Mouse (Mus musculus): ENCODE data around the gene Hfe2. TPM values are rescaled to one million over a fixed set of nuclear protein-coding genes. Genes with fewer than 3 reads are reported as not detected.
A peak's percentile ranks its signal among the peaks of the same experiment; 100 is the strongest.

The Hfe2 gene
- polyA plus RNA-seq, 1 experiment from 2014 or later, result 0.68 TPM

DNA sequence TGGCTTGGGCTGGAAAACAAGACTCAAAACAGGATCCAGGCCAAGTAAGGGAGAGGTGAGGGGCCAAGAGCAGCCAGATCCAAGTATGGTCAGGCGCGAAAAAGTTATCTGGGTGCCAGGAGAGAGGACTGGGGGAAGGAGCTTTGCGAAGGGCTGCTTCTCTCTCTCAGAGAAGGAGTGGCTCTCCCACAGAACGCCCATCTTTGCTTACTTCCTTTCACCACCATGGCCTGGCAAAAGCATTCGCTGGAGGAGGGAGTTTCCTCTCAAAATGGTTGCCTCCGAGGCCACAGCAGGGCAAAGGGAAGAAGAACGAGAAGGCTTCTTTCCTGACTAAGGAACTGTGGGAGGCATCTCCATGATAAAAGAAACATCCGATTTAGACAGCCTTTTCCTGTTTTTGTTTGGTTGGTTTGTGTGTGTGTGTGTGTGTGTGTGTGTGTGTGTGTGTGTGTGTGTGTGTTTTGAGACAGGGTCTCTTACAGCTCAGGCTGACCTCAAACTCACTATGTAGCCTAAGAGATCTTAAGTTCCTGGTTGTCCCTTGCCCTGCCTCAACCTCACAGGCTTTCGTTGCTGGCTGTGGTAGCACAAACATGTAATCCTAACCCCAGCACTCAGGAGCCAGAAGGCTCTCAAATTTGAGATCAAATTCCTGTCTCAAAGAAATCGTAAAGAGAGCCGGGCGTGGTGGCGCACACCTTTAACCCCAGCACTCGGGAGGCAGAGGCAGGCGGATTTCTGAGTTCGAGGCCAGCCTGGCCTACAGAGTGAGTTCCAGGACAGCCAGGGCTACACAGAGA, 47.1 kb downstream of the Hfe2 start:
- Histone ChIP-seq H3K4me1 (peaks cover 64% of the 10 kb centered on the region), H3K27ac (peak overlapping the region; percentile 61), H3K27me3 (replicated peaks) (no peaks in the 10 kb centered on the region; the same call in 1 of the 2 replicates), H3K4me3 (no peak overlapping the region), H3K36me3 (no peaks in the 10 kb centered on the region), H3K9ac (no peak overlapping the region), H3K9me3 (replicated peaks) (no peaks in the 10 kb centered on the region), H3K4me2 (no peak overlapping the region)
- WGBS (ENCODE audit: insufficient replicate concordance), result 47% methylated on average over 16 of the region's 16 CpGs
- no peak for ATAC-seq

DNA sequence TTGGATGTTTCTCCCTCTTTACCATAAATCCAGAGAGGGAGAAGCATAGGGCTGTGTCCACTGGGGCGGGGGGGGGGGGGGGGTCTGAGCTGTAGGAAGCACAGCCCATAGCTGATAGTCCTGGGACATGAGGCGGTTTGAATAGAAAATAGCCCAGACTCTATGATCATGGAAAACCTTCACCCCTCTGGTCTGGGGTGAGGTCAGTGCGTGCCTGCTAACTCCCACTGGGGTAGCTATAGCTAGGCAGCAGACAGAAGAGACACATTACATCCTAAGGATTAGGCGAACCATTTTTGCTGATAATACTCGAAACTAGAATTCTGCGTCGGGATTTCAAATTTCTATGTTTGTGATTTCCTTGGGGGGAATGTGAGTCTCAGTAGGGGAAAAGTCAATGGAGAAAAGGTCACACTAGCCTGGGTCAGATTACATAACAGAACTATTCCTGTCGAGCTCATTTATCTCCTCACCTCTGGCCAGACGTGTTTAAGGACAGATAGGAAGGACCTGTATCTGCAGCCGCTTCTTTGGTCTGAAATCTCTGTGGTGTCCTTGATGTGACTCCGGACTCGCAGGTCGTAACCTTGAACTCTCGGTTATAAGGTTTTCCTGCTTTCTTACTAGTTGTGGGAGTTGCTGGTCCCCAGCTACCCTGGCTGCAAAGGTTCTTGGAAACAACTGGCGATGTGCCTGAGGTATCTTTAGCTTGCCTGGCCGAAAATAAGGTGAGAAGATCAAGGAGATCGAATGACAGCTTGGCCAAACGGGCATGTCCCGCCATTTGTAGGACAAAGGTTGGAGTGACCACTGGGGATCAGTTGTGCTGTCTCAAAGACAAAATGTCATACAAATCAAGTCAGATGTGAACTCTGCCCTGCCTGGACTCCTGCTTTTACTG, 48.9 kb downstream of the Hfe2 start:
- Histone ChIP-seq H3K9ac (no peak overlapping the region), H3K36me3 (no peaks in the 10 kb centered on the region), H3K9me3 (replicated peaks) (no peaks in the 10 kb centered on the region), H3K27me3 (replicated peaks) (no peaks in the 10 kb centered on the region; the same call in 1 of the 2 replicates), H3K4me2 (no peak overlapping the region), H3K4me3 (no peak overlapping the region), H3K27ac (no peak overlapping the region), H3K4me1 (peaks cover 64% of the 10 kb centered on the region)
- ATAC-seq, result no peak
- 59% methylated on average over 19 of the region's 19 CpGs for WGBS (ENCODE audit: insufficient replicate concordance)

DNA sequence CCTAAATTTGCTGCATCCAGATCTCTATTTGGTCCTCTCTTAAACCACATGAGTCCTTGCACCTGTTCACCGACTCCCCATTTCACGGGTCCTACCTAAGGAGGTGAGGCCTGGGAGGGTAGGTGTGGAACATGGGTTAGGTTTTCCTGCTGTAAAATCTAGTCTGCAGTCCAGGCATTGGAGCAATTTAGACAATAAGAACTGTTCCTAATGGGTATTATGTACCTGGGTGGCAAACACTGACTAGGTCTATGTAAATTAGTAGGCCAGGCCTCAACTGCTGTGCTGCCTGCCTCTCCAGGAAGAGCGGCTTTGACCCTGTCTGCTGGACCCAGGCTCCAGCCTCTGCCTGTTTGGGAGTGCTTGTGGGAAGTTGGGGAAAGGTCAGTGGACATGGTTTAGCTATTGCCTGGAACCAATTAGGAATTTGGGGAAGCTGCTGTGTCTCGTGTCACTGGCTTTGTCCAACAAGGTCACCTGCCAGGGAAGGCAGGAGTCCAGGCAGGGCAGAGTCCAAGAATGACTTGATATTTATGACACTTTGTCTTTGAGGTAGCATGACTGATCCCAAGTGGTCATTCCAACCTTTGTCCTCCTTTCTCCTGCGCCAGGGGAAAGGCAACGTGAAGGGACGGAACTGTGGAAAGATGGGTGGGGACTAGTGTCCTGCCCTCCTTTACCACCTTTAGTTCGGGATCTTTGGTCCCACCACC, 50.5 kb downstream of the Hfe2 start:
- ATAC-seq, result no peak
- Histone ChIP-seq H3K9ac (no peak overlapping the region), H3K4me3 (no peak overlapping the region), H3K36me3 (no peaks in the 10 kb centered on the region), H3K4me2 (peak overlapping the region; percentile 68), H3K9me3 (replicated peaks) (no peaks in the 10 kb centered on the region), H3K27me3 (replicated peaks) (no peaks in the 10 kb centered on the region), H3K27ac (no peak overlapping the region), H3K4me1 (peaks cover 68% of the 10 kb centered on the region)
- WGBS (ENCODE audit: insufficient replicate concordance), result 86% methylated on average over 8 of the region's 8 CpGs

DNA sequence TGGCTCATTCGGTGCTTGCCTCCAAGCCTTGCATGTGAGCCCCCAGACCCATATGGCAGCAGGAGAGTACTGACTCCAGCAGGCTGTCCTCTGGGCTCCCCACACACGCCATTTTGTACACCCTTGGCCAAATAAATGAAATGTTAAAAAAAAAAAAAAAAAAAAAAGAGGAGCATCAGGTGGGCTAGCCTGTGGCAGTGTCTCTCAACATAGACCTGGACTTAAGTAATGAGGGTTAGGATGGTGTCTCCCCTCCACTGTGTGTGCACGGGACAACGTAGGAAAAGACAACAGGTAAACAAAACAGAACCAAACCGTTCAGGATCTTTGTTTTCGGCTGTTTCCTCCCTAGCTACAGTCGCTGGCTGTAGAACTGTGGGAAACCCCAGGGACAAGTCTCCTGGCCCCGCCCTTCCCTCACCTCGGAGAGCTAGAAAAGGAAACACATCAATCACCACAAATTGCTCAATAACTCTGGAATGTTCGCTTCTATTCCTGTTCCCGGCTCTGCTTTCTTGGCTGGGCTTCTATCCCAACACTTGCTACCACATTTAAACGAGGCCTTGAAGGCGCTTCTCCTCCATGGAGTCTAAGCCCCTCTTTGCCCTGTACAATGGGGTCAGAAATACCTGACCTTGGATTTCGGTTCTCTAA, 51.2 kb downstream of the Hfe2 start:
- Histone ChIP-seq H3K9me3 (replicated peaks) (no peaks in the 10 kb centered on the region), H3K4me3 (peak overlapping the region; percentile 38), H3K9ac (peak overlapping the region; percentile 32), H3K4me1 (peaks cover 68% of the 10 kb centered on the region), H3K36me3 (no peaks in the 10 kb centered on the region), H3K27ac (peak overlapping the region; percentile 30), H3K27me3 (replicated peaks) (no peaks in the 10 kb centered on the region), H3K4me2 (peak overlapping the region; percentile 68)
- ATAC-seq, result no peak
- WGBS (ENCODE audit: insufficient replicate concordance), result 22% methylated on average over 14 of the region's 14 CpGs

DNA sequence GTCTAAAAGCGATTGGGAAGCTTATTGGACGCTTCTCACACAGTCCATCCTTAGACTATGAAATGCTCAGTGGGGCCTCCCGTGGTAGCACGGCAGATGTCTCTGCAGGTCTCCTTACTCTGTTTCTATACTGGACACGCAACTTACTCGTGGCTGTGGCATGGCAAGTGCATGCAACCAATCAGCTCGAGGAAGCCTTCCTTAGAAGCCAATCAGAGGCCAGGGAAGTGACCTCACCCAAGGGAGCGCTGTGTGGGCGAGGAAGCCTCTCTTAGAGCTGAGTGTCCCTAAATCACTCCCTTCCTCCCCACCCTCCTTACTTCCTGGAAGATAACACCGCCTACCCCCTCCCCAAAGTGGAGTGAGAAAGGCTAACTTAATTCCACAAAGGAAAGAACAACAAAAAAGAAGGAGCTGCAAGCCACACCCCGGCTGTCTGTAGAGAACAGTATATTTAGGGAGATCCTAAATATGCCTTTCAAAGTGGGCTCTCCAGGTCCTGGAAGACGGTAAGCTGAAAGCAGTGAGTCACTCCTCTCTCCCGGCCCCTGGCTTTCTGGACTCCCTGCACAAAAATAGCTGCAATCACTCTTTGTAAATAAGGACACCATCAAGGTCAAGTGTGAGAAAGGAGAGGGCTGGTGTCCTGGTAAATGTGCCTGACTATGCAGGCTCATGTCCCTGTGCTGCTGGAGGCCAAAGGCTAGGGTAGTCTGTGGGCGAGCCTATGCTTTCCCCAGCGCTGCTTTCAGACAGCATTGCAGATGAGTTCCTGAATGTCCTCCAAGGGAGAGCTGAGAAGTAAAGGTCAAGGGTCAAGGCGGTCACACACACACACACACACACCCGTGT, 51.9 kb downstream of the Hfe2 start, which contains the start of gene Gm16253:
Gm16253 (plus strand) TSS at position 295 of the 852 bp plus-strand sequence.
- Histone ChIP-seq H3K4me3 (peak within 1 kb of the TSS; percentile 38), H3K27ac (peak within 1 kb of the TSS; percentile 74), H3K4me1 (peaks cover 66% of the 10 kb centered on the region), H3K9me3 (replicated peaks) (no peaks in the 10 kb centered on the region), H3K27me3 (replicated peaks) (no peaks in the 10 kb centered on the region), H3K4me2 (peak within 1 kb of the TSS; percentile 68), H3K9ac (peak within 1 kb of the TSS; percentile 32), H3K36me3 (no peaks in the 10 kb centered on the region)
- WGBS (ENCODE audit: insufficient replicate concordance), result 17% methylated on average over 17 of the region's 17 CpGs
- peak; percentile 88 for ATAC-seq

DNA sequence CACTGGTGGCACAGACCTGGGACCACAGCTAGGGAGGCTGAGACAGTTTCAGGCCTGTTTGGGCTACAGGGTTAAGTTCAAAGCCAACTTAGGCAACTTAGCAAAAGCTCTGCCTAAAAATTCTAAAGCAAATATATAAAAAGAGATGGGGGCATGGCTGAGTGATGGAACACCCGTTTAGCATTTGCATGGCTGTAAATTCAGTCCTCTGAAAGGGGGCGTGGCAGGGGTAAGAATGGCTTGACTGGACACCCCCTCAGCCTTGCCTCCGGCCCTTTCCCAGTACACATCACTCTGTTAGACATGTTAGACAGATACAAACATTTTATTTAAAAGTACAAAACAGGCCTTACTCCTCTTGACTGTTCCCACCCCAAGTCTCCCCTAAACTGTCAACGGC, 52.6 kb downstream of the Hfe2 start:
- Histone ChIP-seq H3K36me3 (no peaks in the 10 kb centered on the region), H3K27me3 (replicated peaks) (no peaks in the 10 kb centered on the region), H3K4me1 (peaks cover 62% of the 10 kb centered on the region), H3K9me3 (replicated peaks) (no peaks in the 10 kb centered on the region), H3K4me3 (no peak overlapping the region), H3K27ac (peak overlapping the region; percentile 74), H3K4me2 (peak overlapping the region; percentile 68; the same call in 1 of the 2 replicates), H3K9ac (no peak overlapping the region)
- WGBS (ENCODE audit: insufficient replicate concordance), result 66% methylated on average over 4 of the region's 4 CpGs
- ATAC-seq, result no peak

Other genes with a start within 250 kb of the Hfe2 start
- 2.4 and 2.7 TPM in 2 replicates for gene Fcgr1, start 231.2 kb upstream of the Hfe2 start, polyA plus RNA-seq (2016; fragmentation: Nextera tagmentation; extraction: Ambion mirVana)
- not detected in 2 replicates for gene BC107364, start 72.9 kb upstream of the Hfe2 start, polyA plus RNA-seq (2016; fragmentation: Nextera tagmentation; extraction: Ambion mirVana)
- 28.6 and 29.9 TPM in 2 replicates for gene Txnip, start 32.8 kb downstream of the Hfe2 start, polyA plus RNA-seq (2016; fragmentation: Nextera tagmentation; extraction: Ambion mirVana)
- gene Gm16253, start 51.8 kb downstream of the Hfe2 start, polyA plus RNA-seq (2016; fragmentation: Nextera tagmentation; extraction: Ambion mirVana), result 0.24 and 0.26 TPM in 2 replicates
- gene Polr3gl, start 69.0 kb downstream of the Hfe2 start, polyA plus RNA-seq (2016; fragmentation: Nextera tagmentation; extraction: Ambion mirVana), result 16.7 and 19.8 TPM in 2 replicates
- gene Ankrd34a, start 71.5 kb downstream of the Hfe2 start, polyA plus RNA-seq (2016; fragmentation: Nextera tagmentation; extraction: Ambion mirVana), result 0.33 and 0.44 TPM in 2 replicates
- gene Lix1l, start 76.0 kb downstream of the Hfe2 start, polyA plus RNA-seq (2016; fragmentation: Nextera tagmentation; extraction: Ambion mirVana), result 0.92 and 1.2 TPM in 2 replicates
- 92.6 and 104 TPM in 2 replicates for gene Rbm8a, start 104.8 kb downstream of the Hfe2 start, polyA plus RNA-seq (2016; fragmentation: Nextera tagmentation; extraction: Ambion mirVana)
- gene Pex11b, start 110.2 kb downstream of the Hfe2 start, polyA plus RNA-seq (2016; fragmentation: Nextera tagmentation; extraction: Ambion mirVana), result 24.9 and 25.6 TPM in 2 replicates
- 0.05 TPM in 2 replicates for gene Gm42957, start 110.3 kb downstream of the Hfe2 start, polyA plus RNA-seq (2016; fragmentation: Nextera tagmentation; extraction: Ambion mirVana)
- gene Itga10, start 120.4 kb downstream of the Hfe2 start, polyA plus RNA-seq (2016; fragmentation: Nextera tagmentation; extraction: Ambion mirVana), result 0.25 and 0.30 TPM in 2 replicates
- gene Ankrd35, start 145.0 kb downstream of the Hfe2 start, polyA plus RNA-seq (2016; fragmentation: Nextera tagmentation; extraction: Ambion mirVana), result 0.26 and 0.31 TPM in 2 replicates
- gene Pias3, start 171.2 kb downstream of the Hfe2 start, polyA plus RNA-seq (2016; fragmentation: Nextera tagmentation; extraction: Ambion mirVana), result 10.1 and 11.0 TPM in 2 replicates
- 1.4 and 1.5 TPM in 2 replicates for gene Nudt17, start 183.4 kb downstream of the Hfe2 start, polyA plus RNA-seq (2016; fragmentation: Nextera tagmentation; extraction: Ambion mirVana)
- 30.1 and 30.9 TPM in 2 replicates for gene Polr3c, start 202.5 kb downstream of the Hfe2 start, polyA plus RNA-seq (2016; fragmentation: Nextera tagmentation; extraction: Ambion mirVana)
- 38.4 and 40.9 TPM in 2 replicates for gene Rnf115, start 202.5 kb downstream of the Hfe2 start, polyA plus RNA-seq (2016; fragmentation: Nextera tagmentation; extraction: Ambion mirVana)

All from liver, embryonic 12.5 days (tissue).